Mouse (Mus musculus) forebrain, embryonic 14.5 days (tissue): Measurements from ENCODE around the gene Zfhx3. TPM values are rescaled to one million over a fixed set of nuclear protein-coding genes. Genes with fewer than 3 reads are reported as not detected.
A peak's percentile ranks its signal among the peaks of the same experiment; 100 is the strongest.

Experiments used
- ATAC-seq: fragments of 200-750 bp; cut with Nextera tagmentation; 2 replicates; pipeline ENCODE4 v1.8.0; 2017; ENCODE audit warnings: mild to moderate bottlenecking, moderate library complexity
- DNase-seq: peaks from one replicate; pipeline ENCODE4 v3.0.0-alpha.2; 2015; ENCODE audit warnings: low spot score
- H3K27ac ChIP-seq: fragments of 300-500 bp; sonication (generic); 2 replicates; pipeline ENCODE4 v1.5.1; 2014; ENCODE audit warnings: low read depth, mild to moderate bottlenecking, control low read depth, low read length, moderate library complexity
- H3K27me3 ChIP-seq: fragments of 300-500 bp; sonication (generic); replicated peaks from 2 replicates; pipeline ENCODE4 v1.6.1; 2014; ENCODE audit warnings: low read length, control low read depth, mixed read lengths; ENCODE audit not compliant: control insufficient read depth, insufficient read depth
- H3K36me3 ChIP-seq: fragments of 300-500 bp; sonication (generic); 2 replicates; pipeline ENCODE4 v1.6.1; 2014; ENCODE audit warnings: low read length, control low read depth; ENCODE audit not compliant: control insufficient read depth, insufficient read depth
- H3K4me1 ChIP-seq: fragments of 300-500 bp; sonication (generic); 2 replicates; pipeline ENCODE4 v1.6.1; 2014; ENCODE audit warnings: antibody characterized with exemption, low read length, control low read depth; ENCODE audit not compliant: control insufficient read depth, insufficient read depth
- H3K4me2 ChIP-seq: fragments of 300-500 bp; sonication (generic); 2 replicates; pipeline ENCODE4 v1.6.1; 2014; ENCODE audit warnings: mild to moderate bottlenecking, control low read depth, low read length
- H3K4me3 ChIP-seq: fragments of 300-500 bp; sonication (generic); 2 replicates; pipeline ENCODE4 v1.5.1; 2014; ENCODE audit warnings: low read depth, low read length, control low read depth
- H3K9ac ChIP-seq: fragments of 300-500 bp; sonication (generic); 2 replicates; pipeline ENCODE4 v1.6.1; 2014; ENCODE audit warnings: mild to moderate bottlenecking, low read length, control low read depth, moderate library complexity
- H3K9me3 ChIP-seq: fragments of 300-500 bp; sonication (generic); replicated peaks from 2 replicates; pipeline ENCODE4 v1.6.1; 2016; ENCODE audit warnings: low read length, control low read depth, mixed read lengths; ENCODE audit not compliant: control insufficient read depth
- WGBS: fragments of 180-500 bp; shearing (Covaris S2); extraction: QIAGEN DNeasy Blood & Tissue Kit; methylation state at CpG from one replicate; pipeline ENCODE4 v1.1.7; 2014; 5-methylcytosine and 5-hydroxymethylcytosine counted together
- polyA plus RNA-seq: library from polyadenylated mRNA; unstranded; fragments of >200 nt; fragmentation: Nextera tagmentation; extraction: Ambion mirVana; gene quantifications from 2 replicates; pipeline ENCODE4 v1.2.1, GENCODE M21; 2014

Gene Zfhx3
- polyA plus RNA-seq, 1 experiment from 2014 or later: 11.7 TPM

DNA sequence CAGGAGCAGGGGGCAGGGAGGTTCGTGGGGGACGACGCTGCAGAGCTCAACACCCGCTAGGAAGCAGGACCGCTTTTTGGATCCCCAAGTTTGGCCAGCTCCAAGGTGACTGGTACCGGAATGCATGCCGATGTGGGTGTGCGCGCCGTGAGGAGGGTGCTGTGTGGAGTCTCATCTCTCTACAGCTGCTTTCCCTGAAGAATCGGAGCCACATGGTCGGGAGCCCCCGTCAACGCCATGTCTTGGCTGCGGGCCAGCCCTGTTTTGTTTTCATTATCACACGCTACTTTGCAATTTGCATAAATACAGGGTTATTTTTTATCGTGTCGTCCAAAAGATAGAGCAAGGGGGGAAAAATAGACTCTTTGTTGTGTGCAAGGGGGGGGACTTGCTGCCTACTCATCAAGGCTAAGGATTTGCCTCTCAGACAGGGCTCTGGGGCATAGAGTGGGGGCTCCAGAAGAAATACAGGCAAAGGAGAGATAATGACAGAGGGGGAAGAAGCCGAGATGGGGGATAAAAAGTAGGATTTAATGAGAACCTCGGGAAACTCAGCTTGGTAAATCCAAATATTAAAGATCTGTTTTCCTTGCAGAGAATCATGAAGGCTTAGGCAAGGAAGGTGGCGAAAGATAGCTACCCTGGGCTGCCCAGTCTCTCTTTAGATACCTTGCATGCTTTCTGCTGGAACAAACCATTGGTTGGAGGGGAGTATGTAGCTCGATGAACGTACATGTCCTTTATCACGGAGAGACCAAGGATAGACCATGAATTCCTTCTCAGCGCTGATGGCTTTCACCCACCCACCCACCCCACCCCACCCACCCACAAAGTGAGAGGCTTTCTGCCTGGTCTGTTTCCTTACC is 595.5 kb downstream of the Zfhx3 start:
- Histone ChIP-seq H3K27me3 (no peaks in the 10 kb centered on the region), H3K4me1 (peaks cover 35% of the 10 kb centered on the region), H3K9ac (peak overlapping the region; percentile 46; the same call in 1 of the 2 replicates), H3K4me3 (peak overlapping the region; percentile 24), H3K36me3 (no peaks in the 10 kb centered on the region), H3K9me3 (no peaks in the 10 kb centered on the region), H3K4me2 (peak overlapping the region; percentile 59), H3K27ac (peak overlapping the region; percentile 68)
- ATAC-seq (peak; percentile 80), DNase-seq (peak; percentile 91)
- 30% methylated on average over 25 of the region's 25 CpGs for WGBS

- ATAC-seq (no peak), DNase-seq (peak; percentile 50)
- no peak overlapping the region for H3K4me2 ChIP-seq
- no peak overlapping the region for H3K27ac ChIP-seq
- peaks cover 35% of the 10 kb centered on the region for H3K4me1 ChIP-seq
- H3K27me3 ChIP-seq: no peaks in the 10 kb centered on the region
- H3K9me3 ChIP-seq: no peaks in the 10 kb centered on the region
- H3K9ac ChIP-seq: no peak overlapping the region
- H3K36me3 ChIP-seq: no peaks in the 10 kb centered on the region
- H3K4me3 ChIP-seq: no peak overlapping the region
- WGBS: 65% methylated on average over 8 of the region's 8 CpGs
Observed at GRCm38 (mm10) chr8:108538929-108539555, 596.6 kb downstream of the Zfhx3 start.

GRCm38 (mm10) chr8:108552518-108552917 is 610.1 kb downstream of the Zfhx3 start:
- Histone ChIP-seq H3K27ac (no peak overlapping the region), H3K4me2 (no peak overlapping the region), H3K4me1 (0 out of 2 replicates have a peak, but pooled peaks cover 3% of the 10 kb centered on the region), H3K36me3 (no peaks in the 10 kb centered on the region), H3K9me3 (no peaks in the 10 kb centered on the region), H3K4me3 (no peak overlapping the region), H3K27me3 (no peaks in the 10 kb centered on the region), H3K9ac (no peak overlapping the region)
- DNase-seq (peak; percentile 55), ATAC-seq (no peak)
- WGBS: 78% methylated on average over 8 of the region's 8 CpGs

- Histone ChIP-seq H3K9me3 (no peaks in the 10 kb centered on the region), H3K4me3 (no peak overlapping the region), H3K27me3 (no peaks in the 10 kb centered on the region), H3K4me1 (0 out of 2 replicates have a peak, but pooled peaks cover 3% of the 10 kb centered on the region), H3K4me2 (no peak overlapping the region), H3K36me3 (no peaks in the 10 kb centered on the region), H3K27ac (no peak overlapping the region), H3K9ac (no peak overlapping the region)
- ATAC-seq (no peak), DNase-seq (no peak)
- 58% methylated on average over 11 of the region's 11 CpGs for WGBS
Observed at GRCm38 (mm10) chr8:108553808-108554577, 611.5 kb downstream of the Zfhx3 start.

GRCm38 (mm10) chr8:108554578-108555245 is 612.3 kb downstream of the Zfhx3 start:
- no peak overlapping the region for H3K4me2 ChIP-seq
- no peak overlapping the region for H3K27ac ChIP-seq
- H3K4me3 ChIP-seq: no peak overlapping the region
- H3K9ac ChIP-seq: no peak overlapping the region
- H3K36me3 ChIP-seq: no peaks in the 10 kb centered on the region
- DNase-seq (no peak), ATAC-seq (no peak)
- no peaks in the 10 kb centered on the region for H3K9me3 ChIP-seq
- 0 out of 2 replicates have a peak, but pooled peaks cover 3% of the 10 kb centered on the region for H3K4me1 ChIP-seq
- H3K27me3 ChIP-seq: no peaks in the 10 kb centered on the region
- WGBS: 81% methylated on average over 12 of the region's 12 CpGs

GRCm38 (mm10) chr8:108563420-108563819 is 621.0 kb downstream of the Zfhx3 start:
- H3K4me1 ChIP-seq: no peaks in the 10 kb centered on the region
- H3K9me3 ChIP-seq: no peaks in the 10 kb centered on the region
- DNase-seq (no peak), ATAC-seq (no peak)
- H3K27me3 ChIP-seq: no peaks in the 10 kb centered on the region
- no peak overlapping the region for H3K27ac ChIP-seq
- H3K4me2 ChIP-seq: no peak overlapping the region
- H3K4me3 ChIP-seq: no peak overlapping the region
- H3K36me3 ChIP-seq: no peaks in the 10 kb centered on the region
- no peak overlapping the region for H3K9ac ChIP-seq
- WGBS: 76% methylated on average over 6 of the region's 6 CpGs

GRCm38 (mm10) chr8:108563934-108564564 is 621.6 kb downstream of the Zfhx3 start:
- Histone ChIP-seq H3K4me1 (no peaks in the 10 kb centered on the region), H3K27ac (no peak overlapping the region), H3K27me3 (no peaks in the 10 kb centered on the region), H3K9me3 (no peaks in the 10 kb centered on the region), H3K36me3 (no peaks in the 10 kb centered on the region), H3K4me2 (no peak overlapping the region), H3K4me3 (no peak overlapping the region), H3K9ac (no peak overlapping the region)
- ATAC-seq (no peak), DNase-seq (no peak)
- WGBS: 87% methylated on average over 7 of the region's 7 CpGs

DNA sequence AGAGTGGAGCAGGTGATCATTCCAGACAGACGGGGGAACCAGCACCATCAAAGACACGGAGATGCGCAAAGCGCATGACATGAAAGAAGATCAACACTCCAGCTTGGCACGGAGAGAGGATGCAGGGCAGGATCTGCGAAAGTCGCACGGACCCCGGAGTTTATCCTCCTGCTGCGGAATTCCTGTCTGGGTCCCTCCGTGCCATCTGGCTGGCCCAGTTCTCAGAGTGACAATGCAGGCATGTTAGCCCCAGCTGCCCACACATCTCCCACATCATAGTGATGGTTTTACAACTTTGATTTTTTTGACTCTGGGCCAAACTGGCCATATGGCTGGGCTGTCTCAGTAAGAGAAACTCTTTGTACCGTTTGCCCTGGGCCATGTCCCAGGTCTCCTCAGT is 623.6 kb downstream of the Zfhx3 start:
- Histone ChIP-seq H3K4me1 (no peaks in the 10 kb centered on the region), H3K4me3 (no peak overlapping the region), H3K9me3 (no peaks in the 10 kb centered on the region), H3K4me2 (no peak overlapping the region), H3K27me3 (no peaks in the 10 kb centered on the region), H3K9ac (no peak overlapping the region), H3K36me3 (no peaks in the 10 kb centered on the region), H3K27ac (no peak overlapping the region)
- ATAC-seq: no peak
- DNase-seq: peak; percentile 38
- 85% methylated on average over 12 of the region's 12 CpGs for WGBS
